Mouse (Mus musculus) small intestine, adult 2 months (tissue): ENCODE data around the gene Fcgrt.

Experiments
- CTCF ChIP-seq: fragments of 200-500 bp; IDR thresholded peaks from 2 replicates; pipeline ENCODE4 v1.5.1; 2012; ENCODE audit warnings: low read depth, mild to moderate bottlenecking, control low read depth, inconsistent platforms, low read length, moderate library complexity, mixed read lengths; ENCODE audit not compliant: insufficient replicate concordance, insufficient read length; ENCODE audit errors: extremely low read depth
- POLR2A ChIP-seq: fragments of 200-500 bp; IDR thresholded peaks from 2 replicates; pipeline ENCODE4 v1.6.1; 2012; ENCODE audit warnings: low read depth, mild to moderate bottlenecking, control low read depth, inconsistent platforms, low read length, moderate library complexity

GRCm38 (mm10) chr7:45078513-45078912, 25.1 kb downstream of the Fcgrt start:
- TF ChIP-seq CTCF (peak; percentile 89; the same call in 1 of the 2 replicates), POLR2A (no peak)
